Mouse (Mus musculus) heart, embryonic 14.5 days (tissue): Measurements from ENCODE around the gene Adamts7. TPM values are rescaled to one million over a fixed set of nuclear protein-coding genes. Genes with fewer than 3 reads are reported as not detected.

Source experiments
- ATAC-seq: fragments of 200-750 bp; cut with Nextera tagmentation; 2 replicates; pipeline ENCODE4 v1.8.0; 2017; ENCODE audit warnings: low read depth, moderate TSS enrichment; ENCODE audit not compliant: insufficient number of reproducible peaks, insufficient read depth, low FRiP score
- H3K27ac ChIP-seq, 2 experiments: fragments of 200-500 bp in 1 of 2; fragments of 300-500 bp in 1 of 2; sonication (generic) in 1 of 2; replicated peaks in 1 of 2; 2 replicates each; pipeline ENCODE4 v1.5.1; 2012 to 2014; ENCODE audit warnings: low read depth in 2 of 2, low read length in 2 of 2, control low read depth in 1 of 2, mild to moderate bottlenecking in 1 of 2, mixed read lengths in 1 of 2; ENCODE audit not compliant: control insufficient read depth in 1 of 2, insufficient read depth in 1 of 2
- H3K27me3 ChIP-seq: fragments of 300-500 bp; sonication (generic); 2 replicates; pipeline ENCODE4 v1.6.1; 2014; ENCODE audit warnings: mild to moderate bottlenecking, low read length, control low read depth; ENCODE audit not compliant: control insufficient read depth, insufficient read depth
- H3K36me3 ChIP-seq: fragments of 300-500 bp; sonication (generic); 2 replicates; pipeline ENCODE4 v1.6.1; 2014; ENCODE audit warnings: mild to moderate bottlenecking, control low read depth, low read length, mixed read lengths; ENCODE audit not compliant: control insufficient read depth, insufficient read depth
- H3K4me1 ChIP-seq, 2 experiments: fragments of 200-500 bp in 1 of 2; fragments of 300-500 bp in 1 of 2; sonication (generic) in 1 of 2; 2 replicates each; pipeline ENCODE4 v1.6.1; 2012 to 2014; ENCODE audit warnings: low read length in 2 of 2, control low read depth in 1 of 2, mixed read lengths in 1 of 2; ENCODE audit not compliant: control insufficient read depth in 2 of 2, insufficient read depth in 2 of 2
- H3K4me2 ChIP-seq: fragments of 300-500 bp; sonication (generic); 2 replicates; pipeline ENCODE4 v1.6.1; 2014; ENCODE audit warnings: mild to moderate bottlenecking, low read length
- H3K4me3 ChIP-seq, 2 experiments: fragments of 200-500 bp in 1 of 2; fragments of 300-500 bp in 1 of 2; sonication (generic) in 1 of 2; 2 replicates each; pipeline ENCODE4 v1.5.1; 2012 to 2014; ENCODE audit warnings: low read length in 2 of 2, mild to moderate bottlenecking in 2 of 2, control low read depth in 1 of 2, low read depth in 1 of 2, moderate library complexity in 1 of 2; ENCODE audit not compliant: control insufficient read depth in 1 of 2, insufficient read depth in 1 of 2
- H3K9ac ChIP-seq: fragments of 300-500 bp; sonication (generic); 2 replicates; pipeline ENCODE4 v1.6.1; 2014; ENCODE audit warnings: mild to moderate bottlenecking, low read length
- H3K9me3 ChIP-seq: fragments of 300-500 bp; sonication (generic); 2 replicates; pipeline ENCODE4 v1.6.1; 2016; ENCODE audit warnings: low read length, control low read depth; ENCODE audit not compliant: control insufficient read depth
- WGBS: fragments of 180-500 bp; shearing (Covaris S2); extraction: QIAGEN DNeasy Blood & Tissue Kit; methylation state at CpG from one replicate; pipeline ENCODE4 v1.1.7; 2014; 5-methylcytosine and 5-hydroxymethylcytosine counted together
- polyA plus RNA-seq: library from polyadenylated mRNA; unstranded; fragments of >200 nt; fragmentation: Nextera tagmentation; extraction: Ambion mirVana; gene quantifications from 2 replicates; pipeline ENCODE4 v1.2.1, GENCODE M21; 2014

Gene Adamts7
- polyA plus RNA-seq, 1 experiment from 2014 or later = 8.8 TPM

- 40% methylated on average over 4 of the region's 4 CpGs for WGBS
- no peak overlapping the region for H3K9ac ChIP-seq
- H3K27me3 ChIP-seq = no peaks in the 10 kb centered on the region
- no peak for ATAC-seq
- H3K4me2 ChIP-seq = peak overlapping the region; percentile 9
- H3K36me3 ChIP-seq = peaks cover 9% of the 10 kb centered on the region; the same call in 1 of the 2 replicates
- H3K27ac ChIP-seq = peak overlapping the region in 1 of 2 experiments; percentile 39; a peak in 2 of 4 replicates
- H3K9me3 ChIP-seq = no peaks in the 10 kb centered on the region
- H3K4me3 ChIP-seq = no peak overlapping the region
- H3K4me1 ChIP-seq = peaks cover 40 to 42% of the 10 kb centered on the region in 2 experiments
Observed at GRCm38 (mm10) chr9:90188893-90189292, 26.0 kb downstream of the Adamts7 start.

GRCm38 (mm10) chr9:90189391-90189790, 26.5 kb downstream of the Adamts7 start:
- Histone ChIP-seq H3K27ac (peak overlapping the region in 1 of 2 experiments; percentile 39; a peak in 2 of 4 replicates), H3K9ac (no peak overlapping the region), H3K4me2 (peak overlapping the region; percentile 9), H3K27me3 (no peaks in the 10 kb centered on the region), H3K4me1 (peaks cover 35 to 37% of the 10 kb centered on the region in 2 experiments), H3K9me3 (no peaks in the 10 kb centered on the region), H3K4me3 (no peak overlapping the region), H3K36me3 (peaks cover 9% of the 10 kb centered on the region; the same call in 1 of the 2 replicates)
- ATAC-seq = no peak
- 35% methylated on average over 5 of the region's 5 CpGs for WGBS

- peaks cover 13% of the 10 kb centered on the region; the same call in 1 of the 2 replicates for H3K36me3 ChIP-seq
- H3K4me3 ChIP-seq = no peak overlapping the region
- WGBS = 65% methylated on average over 10 of the region's 10 CpGs
- H3K9me3 ChIP-seq = no peaks in the 10 kb centered on the region
- H3K27me3 ChIP-seq = no peaks in the 10 kb centered on the region
- no peak overlapping the region for H3K4me2 ChIP-seq
- no peak overlapping the region for H3K9ac ChIP-seq
- no peak for ATAC-seq
- H3K4me1 ChIP-seq = peaks cover 19 to 24% of the 10 kb centered on the region in 2 experiments
- H3K27ac ChIP-seq = no peak overlapping the region
Observed at GRCm38 (mm10) chr9:90195000-90195399, 32.1 kb downstream of the Adamts7 start.

GRCm38 (mm10) chr9:90196262-90196661, 33.4 kb downstream of the Adamts7 start:
- no peaks in the 10 kb centered on the region for H3K27me3 ChIP-seq
- no peak overlapping the region for H3K9ac ChIP-seq
- 64% methylated on average over 7 of the region's 7 CpGs for WGBS
- no peak overlapping the region for H3K4me2 ChIP-seq
- peaks cover 17 to 23% of the 10 kb centered on the region in 2 experiments for H3K4me1 ChIP-seq
- no peak overlapping the region for H3K27ac ChIP-seq
- ATAC-seq = no peak
- H3K4me3 ChIP-seq = no peak overlapping the region
- no peaks in the 10 kb centered on the region for H3K9me3 ChIP-seq
- H3K36me3 ChIP-seq = peaks cover 17% of the 10 kb centered on the region; the same call in 1 of the 2 replicates

GRCm38 (mm10) chr9:90197116-90197665, 34.3 kb downstream of the Adamts7 start:
- peaks cover 14% of the 10 kb centered on the region for H3K36me3 ChIP-seq
- WGBS = 76% methylated on average over 7 of the region's 7 CpGs

GRCm38 (mm10) chr9:90197866-90198383, 35.1 kb downstream of the Adamts7 start:
- Histone ChIP-seq H3K4me2 (peak overlapping the region; percentile 43), H3K9ac (no peak overlapping the region), H3K4me3 (no peak overlapping the region), H3K9me3 (no peaks in the 10 kb centered on the region), H3K27ac (peak overlapping the region; percentile 67 to 87), H3K4me1 (peaks cover 17 to 23% of the 10 kb centered on the region in 2 experiments), H3K36me3 (peaks cover 17% of the 10 kb centered on the region), H3K27me3 (no peaks in the 10 kb centered on the region)
- WGBS = 61% methylated on average over 7 of the region's 7 CpGs
- peak; percentile 0; the same call in 1 of the 2 replicates for ATAC-seq

More at GRCm38 (mm10) chr9:90197116-90197665, 34.3 kb downstream of the Adamts7 start:
- Histone ChIP-seq H3K4me3 (no peak overlapping the region), H3K27me3 (no peaks in the 10 kb centered on the region), H3K27ac (no peak overlapping the region), H3K9me3 (no peaks in the 10 kb centered on the region), H3K9ac (no peak overlapping the region), H3K4me1 (peaks cover 17 to 23% of the 10 kb centered on the region in 2 experiments), H3K4me2 (no peak overlapping the region)
- ATAC-seq = no peak

GRCm38 (mm10) chr9:90198531-90199449, 35.9 kb downstream of the Adamts7 start:
- WGBS = 15% methylated on average over 10 of the region's 10 CpGs
- peaks cover 23% of the 10 kb centered on the region for H3K36me3 ChIP-seq
- peaks cover 17 to 23% of the 10 kb centered on the region in 2 experiments for H3K4me1 ChIP-seq
- ATAC-seq = peak; percentile 64
- H3K9ac ChIP-seq = peak overlapping the region; percentile 22; the same call in 1 of the 2 replicates
- H3K27ac ChIP-seq = peak overlapping the region; percentile 67 to 87
- no peak overlapping the region for H3K4me3 ChIP-seq
- no peaks in the 10 kb centered on the region for H3K27me3 ChIP-seq
- H3K9me3 ChIP-seq = no peaks in the 10 kb centered on the region
- H3K4me2 ChIP-seq = peak overlapping the region; percentile 43
